Mouse (Mus musculus): ENCODE measurements around the gene Gm49354. TPM values are rescaled to one million over a fixed set of nuclear protein-coding genes. Genes with fewer than 3 reads are reported as not detected.

The Gm49354 gene
- not detected for polyA plus RNA-seq (2014; fragmentation: Illumina TruSeq; extraction: RNeasy Lipid Tissue Mini Kit (QIAGEN cat#74804); ENCODE audit: low read depth, low replicate concordance)

DNA sequence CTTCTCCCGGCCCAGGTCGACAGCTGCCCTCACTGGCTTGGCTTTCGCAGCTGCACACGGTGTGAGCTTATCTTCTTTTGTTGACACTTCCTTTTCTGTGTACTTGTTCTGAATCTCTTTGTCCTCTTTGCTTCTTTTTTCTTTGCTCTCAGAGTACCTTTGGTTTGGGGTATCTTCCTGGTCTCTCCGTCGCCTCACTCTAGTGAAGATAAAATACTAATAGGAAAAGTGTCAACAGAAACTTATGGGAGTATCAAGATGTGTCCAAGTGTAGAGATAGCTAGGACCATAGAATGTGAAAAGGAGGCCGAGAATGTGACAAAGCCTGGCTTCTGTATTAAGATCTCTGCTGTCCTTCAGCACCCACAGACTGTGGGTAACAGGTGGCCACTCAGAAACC lies at the start of gene Gm49354:
TSS of gene Gm49354 (minus strand) at position 101 of the 400 bp plus-strand sequence.

DNA sequence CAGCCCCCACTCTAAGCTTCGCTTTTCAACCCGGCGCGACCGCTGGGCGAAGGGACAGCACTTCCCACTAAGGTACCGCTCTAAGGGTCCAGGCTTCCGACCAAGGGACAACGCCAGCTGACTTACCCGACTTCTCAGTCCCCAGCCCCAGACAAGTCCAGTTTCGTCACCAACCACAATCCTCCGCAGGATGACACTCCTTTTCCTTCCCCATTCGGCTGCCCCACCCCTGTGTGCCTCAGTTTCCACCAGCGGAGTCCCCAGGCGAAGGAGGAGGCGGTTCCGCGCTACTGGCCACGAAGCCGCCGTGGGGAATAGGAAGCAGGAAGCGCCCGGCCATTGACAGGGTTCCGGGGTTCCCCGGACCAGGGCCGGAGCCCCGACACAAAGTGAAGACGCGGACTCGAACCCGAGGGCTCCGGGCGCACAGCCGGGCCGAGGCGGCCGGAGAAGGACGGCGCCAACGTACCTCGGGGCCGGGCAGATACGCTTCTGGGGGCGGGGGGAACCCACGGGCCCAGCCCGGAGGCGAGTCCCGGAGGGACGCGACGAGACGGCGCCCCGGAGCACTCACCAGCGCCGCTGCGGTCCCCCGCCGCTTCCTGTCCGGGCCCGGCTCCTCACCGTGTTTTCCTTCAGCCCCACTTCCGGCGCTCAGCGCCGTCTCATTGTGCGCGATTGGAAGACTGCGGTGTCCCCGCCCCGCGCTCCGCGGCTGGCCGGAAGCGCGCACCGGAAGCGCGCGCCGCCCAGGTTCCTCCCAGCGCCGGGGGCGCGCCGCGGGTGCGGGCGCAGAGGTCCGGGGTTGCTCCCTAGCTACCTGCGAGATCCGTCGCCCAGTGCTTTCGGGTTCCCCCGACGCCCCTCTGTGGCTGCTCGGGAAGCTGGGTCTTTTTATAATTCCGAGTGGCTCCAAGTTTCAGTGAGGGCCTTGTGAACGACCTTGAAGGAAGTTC lies 40.7 kb upstream of the Gm49354 start, which contains the start of gene Tut7:
TSS of gene Tut7 (minus strand) at position 641 of the 956 bp plus-strand sequence.

DNA sequence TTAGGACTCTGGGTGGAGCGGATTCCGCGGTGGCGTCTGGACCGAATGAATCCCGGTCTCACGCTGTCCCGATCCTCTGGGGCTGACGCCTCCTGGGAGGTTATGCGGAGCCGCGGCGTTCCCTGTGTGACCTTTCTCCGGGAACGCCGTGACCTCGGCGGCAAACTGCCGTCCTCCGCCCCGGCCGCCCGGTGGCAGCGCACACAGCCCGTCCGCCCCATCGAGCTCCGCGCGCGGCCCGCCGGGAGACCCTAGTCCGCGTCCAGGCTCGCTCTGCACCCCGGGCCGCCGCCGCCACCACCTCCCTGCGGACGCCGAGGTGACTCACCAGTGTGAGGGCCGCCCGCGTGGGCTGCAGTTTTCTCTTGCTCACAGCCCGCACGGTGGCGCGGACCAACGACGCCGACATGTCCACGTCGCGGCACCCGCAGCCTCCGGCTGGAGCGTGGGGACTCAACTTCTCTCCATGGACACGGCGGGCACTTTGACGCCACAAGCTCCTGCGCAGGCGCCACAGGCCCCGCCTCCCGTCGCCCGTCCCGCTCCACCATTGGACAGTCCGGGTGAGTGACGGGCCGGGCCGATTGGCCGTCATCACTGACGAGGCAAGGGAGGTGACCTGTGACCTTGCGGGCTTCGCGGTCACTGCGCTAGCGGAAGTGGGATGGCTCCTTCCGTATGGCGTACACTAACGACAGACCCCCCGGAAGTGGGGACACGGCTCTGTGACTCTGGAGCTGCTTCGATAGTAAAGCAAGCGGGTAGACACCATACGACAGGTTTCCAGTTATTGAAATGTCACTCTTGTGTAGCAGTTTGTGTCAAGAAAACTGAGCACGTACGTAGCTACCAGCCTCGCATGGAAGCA lies 12.5 kb downstream of the Gm49354 start, which contains the start of gene Isca1:
TSS of gene Isca1 (minus strand) at position 515 of the 868 bp plus-strand sequence.

DNA sequence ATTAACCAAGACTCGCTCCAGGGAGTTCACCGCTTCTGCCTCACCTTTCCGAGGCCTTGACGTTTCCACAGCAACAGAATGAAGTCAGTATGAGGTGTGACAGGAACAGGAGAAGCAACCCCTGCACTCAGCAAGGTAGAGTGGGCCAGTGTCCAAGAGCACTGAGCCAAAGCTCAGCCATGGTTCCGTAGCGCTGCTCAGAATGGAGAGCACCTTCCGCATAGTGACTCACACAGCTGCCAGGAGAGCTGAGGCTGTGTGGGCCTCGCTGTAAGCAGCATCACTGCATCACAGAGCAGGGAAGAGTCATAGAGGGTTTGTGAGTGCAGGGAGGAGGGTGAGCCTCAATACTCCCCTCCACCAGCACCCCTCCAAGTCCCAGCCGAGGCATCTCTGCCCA lies 35.3 kb downstream of the Gm49354 start, which contains the start of gene 1700014D04Rik:
TSS of gene 1700014D04Rik (minus strand) at position 42 of the 400 bp plus-strand sequence.

DNA sequence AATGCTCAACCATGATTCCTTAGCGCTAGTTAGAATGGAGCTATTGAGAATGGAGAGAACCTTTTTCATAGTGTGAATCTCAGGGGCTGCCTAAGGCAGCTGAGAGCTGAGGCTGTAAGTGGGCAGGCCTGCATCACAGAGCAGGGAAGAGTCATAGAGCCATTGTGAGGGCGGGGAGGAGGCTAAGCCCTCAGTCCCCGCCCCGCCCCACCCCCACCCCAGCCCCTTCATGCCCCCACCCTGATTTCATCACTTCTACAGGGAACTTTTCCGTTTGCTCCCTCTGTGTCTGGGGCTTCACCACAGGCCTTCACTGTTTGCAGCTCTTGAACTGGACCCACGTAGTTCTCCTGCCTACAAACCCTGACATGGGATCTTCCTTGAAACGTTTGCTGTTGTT lies 50.4 kb downstream of the Gm49354 start, which contains the start of gene Spata31d1d:
TSS of gene Spata31d1d (minus strand) at position 101 of the 400 bp plus-strand sequence.

DNA sequence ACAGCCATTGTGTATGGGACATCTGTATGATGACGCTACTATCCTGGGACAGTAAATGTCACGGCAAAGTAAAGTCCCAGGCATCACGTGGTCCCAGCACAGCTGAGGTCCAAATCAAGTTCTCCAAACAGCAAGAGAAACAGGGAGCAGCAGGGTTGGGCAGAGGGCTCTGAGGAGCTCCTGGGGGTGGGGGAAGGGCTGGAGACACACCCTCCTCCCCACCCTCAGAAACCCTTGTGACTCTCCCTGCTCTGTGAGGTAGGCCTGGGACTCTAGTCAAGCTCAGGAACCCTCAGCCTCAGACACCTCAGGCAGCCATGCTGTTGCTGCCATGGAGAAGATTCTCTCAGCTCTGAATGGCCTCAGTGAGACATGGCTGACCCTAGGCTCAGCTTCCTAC lies 70.1 kb downstream of the Gm49354 start, which contains the start of gene Spata31d1b:
TSS of gene Spata31d1b (plus strand) at position 301 of the 400 bp plus-strand sequence.

DNA sequence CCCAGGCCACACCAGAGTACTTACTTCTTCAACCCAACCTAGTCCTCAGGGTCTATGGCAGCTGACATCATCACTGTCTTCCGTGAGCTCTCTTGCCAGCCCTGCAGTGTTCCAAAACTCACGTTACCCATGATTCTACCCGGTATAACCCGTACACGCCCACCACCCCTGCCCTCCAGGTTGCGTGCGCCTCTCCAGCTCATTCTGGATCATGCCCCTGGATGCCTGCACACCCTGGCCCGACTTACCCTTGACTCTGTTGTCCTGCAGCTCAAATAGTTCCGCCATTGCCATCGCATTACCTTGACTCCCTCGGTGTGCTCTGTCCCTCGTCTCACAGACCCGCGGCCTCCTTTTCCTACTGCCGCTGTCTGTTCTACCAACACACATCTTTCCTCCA lies 71.8 kb downstream of the Gm49354 start, which contains the start of gene Spata31d1a:
TSS of gene Spata31d1a (minus strand) at position 101 of the 400 bp plus-strand sequence.

Other genes with a start within 250 kb of the Gm49354 start
- 20.2 TPM for gene Agtpbp1, start 197.0 kb downstream of the Gm49354 start, polyA plus RNA-seq (2014; fragmentation: Illumina TruSeq; extraction: RNeasy Lipid Tissue Mini Kit (QIAGEN cat#74804); ENCODE audit: low read depth, low replicate concordance)
- gene Naa35, start 197.0 kb downstream of the Gm49354 start, polyA plus RNA-seq (2014; fragmentation: Illumina TruSeq; extraction: RNeasy Lipid Tissue Mini Kit (QIAGEN cat#74804); ENCODE audit: low read depth, low replicate concordance): 252 TPM
- gene Golm1, start 106.4 kb downstream of the Gm49354 start, polyA plus RNA-seq (2014; fragmentation: Illumina TruSeq; extraction: RNeasy Lipid Tissue Mini Kit (QIAGEN cat#74804); ENCODE audit: low read depth, low replicate concordance): 555 TPM
- not detected for gene 4921517D22Rik, start 88.1 kb downstream of the Gm49354 start, polyA plus RNA-seq (2014; fragmentation: Illumina TruSeq; extraction: RNeasy Lipid Tissue Mini Kit (QIAGEN cat#74804); ENCODE audit: low read depth, low replicate concordance)
- gene Spata31d1a, start 71.9 kb downstream of the Gm49354 start, polyA plus RNA-seq (2014; fragmentation: Illumina TruSeq; extraction: RNeasy Lipid Tissue Mini Kit (QIAGEN cat#74804); ENCODE audit: low read depth, low replicate concordance): not detected
- gene Spata31d1b, start 70.0 kb downstream of the Gm49354 start, polyA plus RNA-seq (2014; fragmentation: Illumina TruSeq; extraction: RNeasy Lipid Tissue Mini Kit (QIAGEN cat#74804); ENCODE audit: low read depth, low replicate concordance): not detected
- gene Spata31d1d, start 50.5 kb downstream of the Gm49354 start, polyA plus RNA-seq (2014; fragmentation: Illumina TruSeq; extraction: RNeasy Lipid Tissue Mini Kit (QIAGEN cat#74804); ENCODE audit: low read depth, low replicate concordance): not detected
- gene 1700014D04Rik, start 35.5 kb downstream of the Gm49354 start, polyA plus RNA-seq (2014; fragmentation: Illumina TruSeq; extraction: RNeasy Lipid Tissue Mini Kit (QIAGEN cat#74804); ENCODE audit: low read depth, low replicate concordance): not detected
- gene Isca1, start 12.4 kb downstream of the Gm49354 start, polyA plus RNA-seq (2014; fragmentation: Illumina TruSeq; extraction: RNeasy Lipid Tissue Mini Kit (QIAGEN cat#74804); ENCODE audit: low read depth, low replicate concordance): 101 TPM
- gene Tut7, start 40.9 kb upstream of the Gm49354 start, polyA plus RNA-seq (2014; fragmentation: Illumina TruSeq; extraction: RNeasy Lipid Tissue Mini Kit (QIAGEN cat#74804); ENCODE audit: low read depth, low replicate concordance): 295 TPM